Mouse (Mus musculus): ENCODE measurements around the gene S100pbp.

DNA sequence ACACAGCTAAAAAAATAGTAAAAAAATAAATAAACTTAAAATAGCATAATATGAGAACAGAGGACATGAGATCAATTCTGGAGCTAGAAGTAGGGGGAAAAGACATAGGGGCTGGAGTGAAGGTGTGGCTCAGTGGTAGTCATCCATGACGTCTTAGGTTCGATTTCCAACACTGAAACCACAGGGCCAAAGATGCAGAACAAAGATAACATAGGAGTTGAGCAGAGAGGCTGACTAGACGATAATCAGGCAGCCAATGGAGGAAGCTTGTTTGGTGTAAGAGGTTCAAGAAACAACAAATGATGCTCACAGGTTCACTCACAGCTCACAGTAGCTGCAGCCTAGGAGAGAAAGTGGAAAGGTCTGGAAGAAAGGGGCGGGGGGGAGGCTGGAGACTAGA, 48.7 kb downstream of the S100pbp start:
- TF ChIP-seq POLR2A (IDR thresholded peaks at IDR 0.05; ENCODE audit: low read depth, low read length) (no peak), CTCF (IDR thresholded peaks at IDR 0.05; ENCODE audit: extremely low read depth, insufficient read length, insufficient replicate concordance, low read depth, low read length) (no peak)
